ENCODE assay signal across 25 mouse cellular contexts in the genomic region with DNA sequence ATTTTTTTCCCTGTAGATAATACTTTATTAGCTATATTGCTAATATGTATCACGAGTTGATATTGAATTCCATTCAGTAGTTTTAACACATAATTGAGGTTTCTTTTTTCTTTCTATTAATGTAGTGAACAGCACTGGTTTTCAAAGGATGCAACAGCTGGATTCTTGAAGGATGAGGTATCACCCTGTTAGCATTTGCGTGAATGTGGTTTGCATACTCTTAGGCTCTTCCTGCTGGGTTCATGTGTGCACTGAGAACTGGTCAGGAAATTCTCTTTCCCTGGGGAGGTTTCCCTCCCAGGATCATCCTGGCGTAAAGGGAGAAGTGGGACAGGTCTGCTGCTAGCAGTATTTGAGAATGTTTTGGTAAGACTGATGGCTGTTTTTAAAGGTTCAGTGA.
"Had no signal": no experiment of that assay in that cellular context is flagged by ENCODE, and none has a peak within 500 bp of the region (broad histone marks: within the 10 kb centered on the region; RNA-seq: fewer than 3 reads in every experiment).

No protein-coding gene starts in this region.

- H3K4me1 ChIP-seq: heart, embryonic 10.5 days; heart, embryonic 12.5 days; hindbrain, embryonic 10.5 days; hindbrain, embryonic 12.5 days; liver, embryonic 13.5 days; liver, embryonic 15.5 days had no signal

- H3K9ac ChIP-seq: heart, embryonic 12.5 days; hindbrain, embryonic 12.5 days; hindbrain, embryonic 14.5 days; limb, embryonic 12.5 days; liver, embryonic 13.5 days; liver, embryonic 15.5 days had no signal

- H3K9me3 ChIP-seq: heart, embryonic 10.5 days; heart, embryonic 12.5 days; hindbrain, embryonic 10.5 days; hindbrain, embryonic 12.5 days; limb, embryonic 10.5 days; limb, embryonic 12.5 days; liver, embryonic 13.5 days; liver, embryonic 15.5 days had no signal

- H3K4me2 ChIP-seq: heart, embryonic 12.5 days; hindbrain, embryonic 12.5 days; hindbrain, embryonic 14.5 days; limb, embryonic 12.5 days; liver, embryonic 11.5 days; liver, embryonic 13.5 days; liver, embryonic 15.5 days had no signal

- H3K27me3 ChIP-seq: heart, embryonic 12.5 days; hindbrain, embryonic 12.5 days; limb, embryonic 12.5 days; liver, embryonic 13.5 days; liver, embryonic 15.5 days had no signal

- H3K36me3 ChIP-seq: heart, embryonic 10.5 days; hindbrain, embryonic 10.5 days; hindbrain, embryonic 12.5 days; limb, embryonic 10.5 days; limb, embryonic 12.5 days; liver, embryonic 13.5 days; liver, embryonic 15.5 days had no signal

- ATAC-seq: hindbrain, embryonic 16.5 days; intestine, postnatal 0 days had no signal

- H3K4me3 ChIP-seq: gastrocnemius, adult 2 months; heart, embryonic 10.5 days; heart, embryonic 12.5 days; hindbrain, embryonic 10.5 days; hindbrain, embryonic 12.5 days; layer of hippocampus, adult 2 months; left cerebral cortex, adult 2 months; limb, embryonic 10.5 days; limb, embryonic 12.5 days; liver, embryonic 13.5 days; liver, embryonic 15.5 days had no signal

- DNase-seq: gastrocnemius, adult 2 months; gastrocnemius, postnatal 10 days; gastrocnemius, postnatal 25 days; heart, adult 18-20 months; heart, postnatal 10 days; heart, postnatal 4 days; kidney, adult 18-20 months; kidney, adult 8-10 months; kidney, postnatal 14 days; kidney, postnatal 4 days; liver; liver, embryonic 13.5 days had no signal

- H3K27ac ChIP-seq: gastrocnemius, adult 2 months; heart, embryonic 10.5 days; hindbrain, embryonic 10.5 days; hindbrain, embryonic 12.5 days; hindbrain, embryonic 14.5 days; layer of hippocampus, adult 2 months; left cerebral cortex, adult 2 months; limb, embryonic 10.5 days; limb, embryonic 12.5 days; liver, embryonic 13.5 days; liver, embryonic 15.5 days had no signal
